Mouse (Mus musculus) adrenal gland, adult 8-10 months (tissue): ENCODE measurements at regions not wholly inside any gene's neighbourhood (a gene's known extent, or its start where the extent isn't known, plus 50 kb on each side); places are given as distances from the start of the nearest gene placed in this dataset.

Experiments used
- DNase-seq: peaks from one replicate; pipeline ENCODE4 v3.0.0; 2022

GRCm38 (mm10) chr2:166351581-166351980 is 196.1 kb upstream of the Sulf2 start:
- no peak for DNase-seq

- DNase-seq: no peak
Observed at GRCm38 (mm10) chr2:166348654-166349053, 193.2 kb upstream of the Sulf2 start.

GRCm38 (mm10) chr2:166346421-166347182 is 191.1 kb upstream of the Sulf2 start:
- no peak for DNase-seq

GRCm38 (mm10) chr2:166343551-166344340 is 188.3 kb upstream of the Sulf2 start:
- no peak for DNase-seq

GRCm38 (mm10) chr2:166342407-166342806 is 186.9 kb upstream of the Sulf2 start:
- no peak for DNase-seq

- DNase-seq: no peak
Observed at GRCm38 (mm10) chr2:166340196-166340595, 184.7 kb upstream of the Sulf2 start.

GRCm38 (mm10) chr2:166339427-166339826 is 184.0 kb upstream of the Sulf2 start:
- no peak for DNase-seq

GRCm38 (mm10) chr2:166338396-166339085 is 183.1 kb upstream of the Sulf2 start:
- DNase-seq: no peak

GRCm38 (mm10) chr2:166337666-166338065 is 182.2 kb upstream of the Sulf2 start:
- no peak for DNase-seq

- no peak for DNase-seq
Observed at GRCm38 (mm10) chr2:166335702-166336101, 180.2 kb upstream of the Sulf2 start.

- no peak for DNase-seq
Observed at GRCm38 (mm10) chr2:166334559-166334958, 179.1 kb upstream of the Sulf2 start.

- no peak for DNase-seq
Observed at GRCm38 (mm10) chr2:166333818-166334217, 178.4 kb upstream of the Sulf2 start.

- no peak for DNase-seq
Observed at GRCm38 (mm10) chr2:166332748-166333417, 177.4 kb upstream of the Sulf2 start.

GRCm38 (mm10) chr2:166331192-166331591 is 175.7 kb upstream of the Sulf2 start:
- no peak for DNase-seq

- no peak for DNase-seq
Observed at GRCm38 (mm10) chr2:166330364-166330763, 174.9 kb upstream of the Sulf2 start.

- DNase-seq: peak; percentile 82
Observed at GRCm38 (mm10) chr2:166329556-166330340, 174.3 kb upstream of the Sulf2 start.

GRCm38 (mm10) chr2:166326932-166327331 is 171.5 kb upstream of the Sulf2 start:
- no peak for DNase-seq

GRCm38 (mm10) chr2:166324954-166325353 is 169.5 kb upstream of the Sulf2 start:
- no peak for DNase-seq

- no peak for DNase-seq
Observed at GRCm38 (mm10) chr2:166324439-166324838, 169.0 kb upstream of the Sulf2 start.

GRCm38 (mm10) chr2:166322668-166323043 is 167.2 kb upstream of the Sulf2 start:
- DNase-seq: no peak

- no peak for DNase-seq
Observed at GRCm38 (mm10) chr2:166321992-166322667, 166.7 kb upstream of the Sulf2 start.
